Mouse (Mus musculus): ENCODE results near the gene Pagr1a.

- TF ChIP-seq EP300 (optimal IDR thresholded peaks at IDR 0.05): no peak
- TF ChIP-seq CTCF (IDR thresholded peaks at IDR 0.05; ENCODE audit: low read depth): peak; percentile 80
Measured at GRCm38 (mm10) chr7:126986319-126986718, 30.8 kb downstream of the Pagr1a start.
